32 mouse cellular contexts compared by ENCODE assay signal in genomic region chr6:148522893-148523292, GRCm38 (mm10).
DNase-seq lines count a peak whose midpoint lies in the region; ATAC-seq lines count a peak whose summit lies in the region.
"Had no signal": no experiment of that assay in that cellular context is flagged by ENCODE, and none has a peak within 500 bp of the region (broad histone marks: within the 10 kb centered on the region; RNA-seq: fewer than 3 reads in every experiment).

No protein-coding gene starts in this region.

- intact Hi-C loops in left cerebral cortex, postnatal 36 days (cut with DNase I), result no loop called here

- no peaks in the 10 kb centered on the region for H3K36me3 ChIP-seq in liver, embryonic 16.5 days (ENCODE audit: control insufficient read depth, insufficient read depth)
- H3K36me3 ChIP-seq: embryonic facial prominence, embryonic 10.5 days; embryonic facial prominence, embryonic 15.5 days; hindbrain, embryonic 12.5 days; intestine, embryonic 15.5 days; limb, embryonic 13.5 days; midbrain, embryonic 12.5 days; neural tube, embryonic 13.5 days had no signal

- H3K27ac ChIP-seq in liver, embryonic 16.5 days (ENCODE audit: low read length), result no peak overlapping the region
- H3K27ac ChIP-seq: embryonic facial prominence, embryonic 10.5 days; embryonic facial prominence, embryonic 15.5 days; gastrocnemius, adult 2 months; hindbrain, embryonic 12.5 days; hindbrain, postnatal 0 days; intestine, embryonic 15.5 days; limb, embryonic 13.5 days; midbrain, embryonic 12.5 days; neural tube, embryonic 13.5 days had no signal

- H3K9me3 ChIP-seq in liver, embryonic 16.5 days (replicated peaks; ENCODE audit: control insufficient read depth, low read length), result no peaks in the 10 kb centered on the region
- H3K9me3 ChIP-seq: embryonic facial prominence, embryonic 10.5 days; embryonic facial prominence, embryonic 15.5 days; hindbrain, embryonic 12.5 days; intestine, embryonic 15.5 days; limb, embryonic 13.5 days; midbrain, embryonic 12.5 days; neural tube, embryonic 13.5 days had no signal

- H3K4me1 ChIP-seq in liver, embryonic 16.5 days (ENCODE audit: control insufficient read depth, low read depth, low read length), result peaks cover 12% of the 10 kb centered on the region
- H3K4me1 ChIP-seq: embryonic facial prominence, embryonic 10.5 days; embryonic facial prominence, embryonic 15.5 days; hindbrain, embryonic 12.5 days; intestine, embryonic 15.5 days; limb, embryonic 13.5 days; midbrain, embryonic 12.5 days; neural tube, embryonic 13.5 days had no signal

- peak; percentile 4 to 18 for DNase-seq in left cerebral cortex, adult 18-20 months (ENCODE audit: low spot score in 2 of 2)
- DNase-seq in left cerebral cortex, postnatal 36 days (ENCODE audit: low spot score in 2 of 2), result no peak
- DNase-seq in right cerebral cortex, adult 18-20 months, result peak; percentile 54
- DNase-seq in right cerebral cortex, postnatal 4 days, result no peak
- DNase-seq in lung, adult 18-20 months, result no peak
- no peak for DNase-seq in retina, postnatal 1 day
- DNase-seq: adrenal gland, postnatal 36 days; cerebellum, adult 2 months; cerebellum, postnatal 14 days; gastrocnemius, adult 2 months; gastrocnemius, postnatal 36 days; heart, adult 18-20 months; heart, postnatal 36 days; kidney, adult 2 months; kidney, postnatal 4 days; lung, embryonic 14.5 days; right cerebral cortex, postnatal 14 days; thymus, adult 18-20 months; thymus, postnatal 36 days had no signal

- H3K4me3 ChIP-seq in liver, embryonic 16.5 days (ENCODE audit: low read depth, low read length), result no peak overlapping the region
- H3K4me3 ChIP-seq: embryonic facial prominence, embryonic 10.5 days; embryonic facial prominence, embryonic 15.5 days; gastrocnemius, adult 2 months; hindbrain, embryonic 12.5 days; intestine, embryonic 15.5 days; limb, embryonic 13.5 days; midbrain, embryonic 12.5 days; myocyte; neural tube, embryonic 13.5 days had no signal

- 41% methylated on average over 1 of the region's 1 CpGs for WGBS in liver, embryonic 16.5 days (ENCODE audit: insufficient replicate concordance)

- no peak overlapping the region for H3K4me2 ChIP-seq in liver, embryonic 16.5 days (ENCODE audit: low read depth, low read length)
- H3K4me2 ChIP-seq: embryonic facial prominence, embryonic 15.5 days; heart, embryonic 11.5 days; hindbrain, embryonic 12.5 days; intestine, embryonic 15.5 days; limb, embryonic 13.5 days; lung, embryonic 14.5 days; midbrain, embryonic 12.5 days; neural tube, embryonic 13.5 days had no signal

- peak; percentile 49 for ATAC-seq in liver, embryonic 16.5 days (ENCODE audit: low read depth)
- ATAC-seq: CD4-positive, CD25-positive, alpha-beta regulatory T cell, adult 4 months; forebrain, embryonic 14.5 days; hindbrain, postnatal 0 days; intestine, embryonic 15.5 days had no signal

- H3K27me3 ChIP-seq in liver, embryonic 16.5 days (ENCODE audit: control insufficient read depth, insufficient read depth, low read depth, low read length), result no peaks in the 10 kb centered on the region
- H3K27me3 ChIP-seq: embryonic facial prominence, embryonic 15.5 days; hindbrain, embryonic 12.5 days; intestine, embryonic 15.5 days; limb, embryonic 13.5 days; midbrain, embryonic 12.5 days; neural tube, embryonic 13.5 days had no signal

- no peak overlapping the region for H3K9ac ChIP-seq in liver, embryonic 16.5 days (ENCODE audit: low read depth, low read length)
- H3K9ac ChIP-seq: embryonic facial prominence, embryonic 15.5 days; hindbrain, embryonic 12.5 days; intestine, embryonic 15.5 days; limb, embryonic 13.5 days; lung, embryonic 14.5 days; midbrain, embryonic 12.5 days; neural tube, embryonic 13.5 days had no signal

Comparison
In these comparisons a context has a peak if more than half of its experiments do, and no peak if none do; other contexts are left out.
1. DNase-seq: peak in left cerebral cortex, adult 18-20 months (2 of 2) and right cerebral cortex, adult 18-20 months (single experiment); none in left cerebral cortex, postnatal 36 days (0 of 2), right cerebral cortex, postnatal 4 days (single experiment), lung, adult 18-20 months (0 of 2) and retina, postnatal 1 day (single experiment).